Mouse (Mus musculus): ENCODE results near the gene Mypn.

The Mypn gene

DNA sequence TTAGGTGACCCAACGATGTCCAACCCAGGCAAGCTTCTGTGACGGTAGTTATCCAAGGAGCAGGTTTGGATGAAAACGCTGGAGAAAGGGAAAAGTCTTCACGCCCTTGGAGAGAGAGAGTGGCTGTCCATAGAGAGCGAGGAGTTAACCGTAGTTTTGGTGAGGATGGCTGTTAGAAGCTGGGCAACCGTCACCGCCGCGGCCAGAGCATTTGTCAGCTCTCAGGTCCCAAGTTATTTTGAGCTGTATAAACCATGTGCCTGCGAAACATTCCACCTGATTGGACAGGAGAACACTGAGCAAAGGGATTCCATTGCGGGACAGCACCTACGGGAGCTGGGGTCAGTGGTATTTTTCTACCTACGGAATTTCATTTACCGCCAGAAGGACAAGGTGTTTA, at the start of gene Mypn:
Mypn (minus strand) TSS at position 225 of the 400 bp plus-strand sequence.
- DNase-seq: no peak

- no peak for DNase-seq
Measured at GRCm38 (mm10) chr10:63248421-63248820, 44.7 kb upstream of the Mypn start.

- no peak for DNase-seq
Measured at GRCm38 (mm10) chr10:63247457-63247856, 43.7 kb upstream of the Mypn start.

DNA sequence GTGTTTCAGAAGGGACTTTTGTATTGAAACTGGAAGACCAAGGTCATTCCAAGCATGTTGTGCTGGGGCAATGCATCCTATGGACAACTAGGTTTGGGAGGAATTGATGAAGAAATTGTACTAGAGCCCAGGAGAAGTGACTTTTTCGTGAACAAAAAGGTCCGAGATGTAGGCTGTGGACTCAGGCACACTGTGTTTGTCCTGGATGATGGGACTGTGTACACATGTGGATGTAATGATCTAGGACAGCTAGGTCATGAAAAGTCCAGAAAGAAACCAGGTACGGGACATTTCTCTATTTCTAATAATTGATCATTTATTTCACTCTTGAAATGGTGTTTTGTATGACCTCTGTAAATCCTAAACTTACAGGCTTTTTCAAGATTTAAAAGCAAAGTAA, 42.1 kb upstream of the Mypn start:
- no peak for DNase-seq

DNA sequence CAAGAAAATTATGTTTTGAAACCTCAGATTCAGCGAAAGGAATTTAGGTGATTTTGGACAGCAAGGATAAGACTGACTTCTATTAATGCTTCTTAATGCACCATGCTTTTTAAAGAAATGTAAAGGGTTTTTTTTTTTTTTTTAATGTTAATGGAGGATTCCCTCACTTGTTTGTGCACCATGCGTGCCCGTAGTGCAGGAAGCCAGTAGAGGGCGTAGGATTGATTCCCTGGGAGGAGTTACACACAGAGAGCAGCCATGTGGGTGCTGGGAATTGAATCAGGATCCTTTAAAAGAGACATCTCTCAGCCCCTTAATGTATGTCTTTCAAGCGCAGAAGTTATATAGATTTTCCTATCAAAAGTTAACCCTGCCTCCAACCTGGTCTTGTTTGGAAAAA, 41.0 kb upstream of the Mypn start:
- DNase-seq: peak; percentile 15 to 18

GRCm38 (mm10) chr10:63244055-63244671, 40.4 kb upstream of the Mypn start:
- DNase-seq: no peak

GRCm38 (mm10) chr10:63243493-63244054, 39.8 kb upstream of the Mypn start, which contains the start of gene Herc4:
TSS of gene Herc4 (plus strand) at chr10:63243810.
- DNase-seq: peak; percentile 92 to 95

DNA sequence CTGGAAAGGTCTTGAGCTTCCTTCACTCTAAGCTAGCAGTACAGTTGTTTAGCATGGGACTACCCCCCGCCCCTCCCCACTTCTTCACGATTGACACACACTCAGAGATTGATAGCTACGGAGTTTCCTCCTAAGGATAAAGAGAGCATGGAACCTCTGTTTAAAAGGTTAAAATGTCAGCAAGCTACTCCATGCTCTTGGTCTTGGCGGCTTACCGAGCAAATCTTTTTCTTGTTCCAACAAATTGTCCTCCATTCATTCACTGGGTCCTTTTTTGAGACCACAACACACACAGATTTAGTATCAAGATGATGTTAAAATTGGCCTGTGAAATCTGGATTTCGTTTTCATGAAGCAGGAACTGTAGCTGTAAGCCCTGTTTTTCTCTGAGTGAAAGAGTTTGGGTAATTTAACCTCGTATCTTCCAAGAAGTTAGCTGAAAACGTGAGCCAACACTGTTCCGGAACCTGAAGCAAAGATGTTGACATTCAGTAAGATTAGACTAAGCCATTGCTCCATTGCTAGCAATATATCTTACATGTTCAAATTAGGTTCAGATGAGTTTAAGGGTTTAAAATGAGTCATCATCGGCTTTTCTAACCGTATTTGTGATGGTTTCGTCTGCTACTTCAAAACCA, 39.2 kb upstream of the Mypn start:
- DNase-seq: no peak

- no peak for DNase-seq
Measured at GRCm38 (mm10) chr10:63240868-63241271, 37.1 kb upstream of the Mypn start.

GRCm38 (mm10) chr10:63239848-63240247, 36.1 kb upstream of the Mypn start:
- DNase-seq: no peak

DNA sequence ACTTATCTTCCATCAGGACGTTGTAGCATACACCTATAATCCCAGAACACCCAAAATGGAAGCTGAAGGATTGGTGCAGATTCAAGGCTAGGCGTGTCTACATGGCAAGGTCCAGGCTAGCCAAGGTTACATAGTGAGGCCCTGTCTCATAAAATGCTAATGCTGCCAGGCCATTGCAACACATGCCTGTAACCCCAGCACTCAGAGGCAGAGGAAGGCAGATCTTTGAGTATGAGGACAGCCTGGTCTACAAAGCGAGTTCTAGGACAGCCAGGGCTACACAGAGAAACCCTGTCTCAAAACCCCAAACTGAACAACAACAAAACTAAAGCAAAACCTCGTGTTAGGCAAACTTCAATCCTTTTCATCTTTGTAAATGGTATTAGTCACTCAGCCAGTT, 34.3 kb upstream of the Mypn start:
- DNase-seq: no peak

DNA sequence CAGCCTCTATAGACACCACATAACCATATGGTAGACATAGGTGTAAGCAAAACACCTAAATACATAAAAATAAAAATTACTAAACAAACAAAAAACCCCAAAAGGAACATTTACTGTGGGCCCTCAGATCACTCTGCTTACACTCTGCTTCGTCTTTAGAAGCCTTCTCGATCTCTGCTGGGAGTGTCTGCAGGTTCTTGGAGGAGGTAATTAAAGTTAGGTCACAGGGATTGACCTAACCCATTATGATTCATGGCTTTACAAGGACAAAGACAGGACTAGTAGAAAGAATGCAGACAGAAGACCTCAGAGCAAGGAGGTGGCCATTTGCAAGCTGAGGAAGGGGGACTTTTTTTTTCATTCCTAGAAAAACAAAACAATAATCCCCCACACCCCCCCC, 33.5 kb upstream of the Mypn start:
- no peak for DNase-seq

DNA sequence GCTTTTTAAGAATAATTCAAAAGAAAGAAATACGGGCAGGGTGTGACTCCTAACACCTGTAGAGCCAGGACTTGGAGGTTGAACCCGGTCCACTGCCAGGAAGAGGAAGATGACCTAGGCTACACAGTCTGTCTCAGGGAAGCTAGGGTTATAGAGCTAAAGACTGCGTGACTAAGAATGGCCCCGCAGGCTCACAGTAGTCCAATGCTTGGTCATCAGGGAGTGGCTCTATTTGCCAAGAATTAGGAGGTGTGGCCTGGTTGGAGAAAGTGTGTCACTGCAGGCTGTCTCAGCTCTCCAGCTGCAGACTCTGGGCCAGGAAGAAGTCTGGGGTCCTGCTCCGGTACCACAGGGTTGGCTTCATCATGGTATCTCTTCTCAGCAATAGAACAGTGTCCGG, 32.9 kb upstream of the Mypn start:
- no peak for DNase-seq

- no peak for DNase-seq
Measured at GRCm38 (mm10) chr10:63235889-63236288, 32.1 kb upstream of the Mypn start.

GRCm38 (mm10) chr10:63234133-63234532, 30.4 kb upstream of the Mypn start:
- no peak for DNase-seq

DNA sequence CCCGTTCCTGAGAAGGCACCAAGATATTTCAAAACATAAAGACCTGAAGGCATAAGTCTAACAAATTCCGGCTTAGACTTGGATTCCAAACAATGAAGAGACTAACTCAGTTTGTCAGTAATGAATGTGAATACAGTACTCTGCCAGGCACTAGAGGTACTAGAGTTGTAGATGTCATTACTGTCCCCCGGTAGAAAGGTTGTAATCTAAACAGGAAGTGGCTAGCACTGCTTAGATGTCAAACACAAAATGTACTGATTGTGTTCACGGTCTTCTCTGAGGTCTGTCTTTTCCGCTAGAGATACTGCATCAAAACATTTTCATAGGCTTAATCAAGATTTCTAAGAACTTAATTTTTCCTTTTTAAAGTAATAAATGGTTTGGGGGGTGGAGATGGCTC, 27.9 kb upstream of the Mypn start:
- no peak for DNase-seq

- no peak for DNase-seq
Measured at GRCm38 (mm10) chr10:63230854-63231253, 27.1 kb upstream of the Mypn start.

- DNase-seq: no peak
Measured at GRCm38 (mm10) chr10:63230266-63230665, 26.5 kb upstream of the Mypn start.

DNA sequence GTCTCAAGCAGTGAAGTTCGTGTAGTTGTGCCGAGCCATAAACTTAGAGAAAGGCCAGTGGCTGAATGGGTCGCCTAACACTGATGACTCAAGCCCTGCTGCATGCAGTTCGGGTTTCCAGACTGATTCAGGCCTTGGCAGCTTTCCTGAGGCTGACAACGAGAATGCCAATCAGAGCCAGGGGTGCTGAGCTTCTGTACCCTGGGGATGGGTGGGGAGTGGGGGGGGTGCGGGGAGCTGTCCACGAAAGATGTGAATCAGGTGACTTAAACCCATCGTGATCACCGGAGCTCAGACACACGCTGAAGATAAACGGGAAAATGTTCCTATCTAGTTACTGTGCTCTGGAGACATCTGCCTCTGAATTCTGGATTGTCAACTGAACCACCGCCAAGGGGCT, 20.6 kb upstream of the Mypn start:
- DNase-seq: no peak

DNA sequence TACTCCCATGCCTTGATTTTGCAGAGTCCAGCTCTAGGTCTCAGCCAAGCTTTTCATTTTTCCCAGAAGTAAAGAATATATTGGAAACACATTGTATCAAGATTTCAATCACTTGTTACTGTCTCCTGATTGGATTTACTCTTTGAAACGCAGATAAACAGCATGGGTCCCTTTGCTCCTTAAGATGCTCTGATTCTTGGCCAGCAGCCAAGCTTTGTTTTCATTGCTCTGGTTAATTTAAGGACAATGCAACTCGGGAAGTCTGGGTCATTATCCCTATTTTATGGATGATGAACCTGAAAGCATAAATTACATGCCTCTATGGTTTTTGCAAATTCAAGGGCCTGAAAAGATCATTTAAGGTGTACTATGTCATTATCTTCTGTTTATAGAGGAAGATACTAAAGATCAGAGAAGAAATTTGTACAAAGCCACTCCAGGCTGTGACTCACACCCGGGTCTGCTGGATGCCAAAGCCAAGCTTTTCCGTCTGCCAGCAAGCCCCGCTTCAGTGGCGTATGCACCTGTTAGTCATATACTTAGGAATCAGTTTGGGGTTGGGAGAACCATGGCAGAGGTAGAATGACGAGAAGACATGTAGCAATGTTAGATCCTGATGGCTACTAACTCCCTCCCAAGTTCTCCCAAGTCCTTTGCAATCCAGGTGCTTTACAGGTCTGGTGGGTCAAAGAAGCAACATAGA, 17.5 kb upstream of the Mypn start:
- DNase-seq: no peak

DNA sequence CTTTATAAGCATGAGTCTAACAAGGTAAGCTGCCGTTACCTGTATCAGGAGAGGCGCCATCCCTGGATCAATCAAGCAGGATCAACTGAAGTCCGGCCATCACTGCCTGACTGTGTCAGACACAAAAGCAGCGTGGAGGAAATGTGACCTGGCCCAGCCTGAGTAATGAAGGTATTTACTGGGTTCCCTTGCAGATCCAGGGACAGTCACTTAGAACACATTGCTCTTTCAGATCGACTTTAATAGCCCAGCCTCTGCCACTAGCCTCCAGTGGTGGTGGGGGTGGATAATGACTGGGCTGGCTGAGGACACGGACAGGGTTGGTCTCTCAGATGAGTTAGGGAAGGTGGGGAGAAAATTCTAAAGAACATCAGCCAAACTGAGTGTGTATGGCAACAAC, 5.1 kb upstream of the Mypn start:
- no peak for DNase-seq

DNA sequence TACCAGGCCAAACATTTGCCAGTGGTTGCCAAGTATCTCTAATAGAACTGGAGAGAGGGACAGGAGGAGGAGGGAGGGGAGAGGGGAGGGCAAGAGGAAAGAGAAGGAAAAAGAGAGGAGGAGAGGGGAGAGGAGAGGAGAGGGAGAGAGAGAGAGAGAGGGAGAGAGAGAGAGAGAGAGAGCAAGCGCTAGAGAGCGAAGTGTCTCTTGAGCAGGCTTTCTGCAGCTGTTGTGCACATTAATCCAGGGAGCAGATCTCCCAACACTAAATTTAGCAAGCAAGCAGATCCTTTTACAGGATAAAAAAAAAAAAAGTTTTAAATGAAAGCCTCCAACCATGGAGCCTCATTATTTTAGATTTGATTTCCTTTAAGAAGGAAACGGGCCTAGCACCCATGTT, 750 bp downstream of the Mypn start:
- no peak for DNase-seq

DNA sequence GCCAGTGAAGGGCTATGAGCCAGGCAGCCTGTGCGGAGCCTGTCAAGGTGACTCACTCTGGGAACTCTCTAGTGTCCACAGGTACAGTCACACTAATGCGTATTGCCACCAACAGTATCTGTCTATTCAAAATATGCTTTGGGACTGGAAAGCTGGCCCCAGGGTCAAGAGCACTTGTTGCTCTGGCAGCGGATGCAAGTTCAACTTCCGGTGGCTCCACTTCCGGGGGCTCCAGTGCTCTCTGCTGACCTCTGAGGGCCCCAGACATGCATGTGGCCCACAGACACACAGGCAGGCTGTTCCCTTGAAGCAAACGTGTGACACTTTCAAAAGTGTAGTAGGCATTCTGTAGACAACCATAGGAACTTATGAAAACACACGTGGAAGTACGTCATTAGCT, 2.2 kb downstream of the Mypn start:
- no peak for DNase-seq

DNA sequence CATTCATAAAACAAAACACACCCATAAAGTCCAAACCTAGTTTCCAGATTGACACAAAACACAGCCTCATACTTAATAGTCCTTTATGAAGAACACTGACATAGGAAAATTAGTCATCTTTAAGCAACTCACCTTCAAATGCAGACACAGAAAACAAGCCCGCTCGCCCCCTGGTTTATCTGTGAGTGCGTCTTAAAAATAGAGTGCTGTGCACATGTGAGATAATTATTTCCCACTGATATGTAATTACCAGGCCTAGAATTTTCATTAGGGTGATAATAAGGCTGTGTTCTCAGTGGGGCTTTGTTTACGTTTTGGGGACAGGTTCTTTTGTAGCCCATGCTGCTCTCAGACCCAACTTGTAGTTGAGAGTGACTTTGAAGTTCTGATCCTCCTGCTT, 4.7 kb downstream of the Mypn start:
- DNase-seq: no peak

Data from kidney, adult 8-10 months (tissue).